Mouse (Mus musculus): ENCODE measurements around the gene Dcaf1. TPM values are rescaled to one million over a fixed set of nuclear protein-coding genes. Genes with fewer than 3 reads are reported as not detected.

The Dcaf1 gene
- total RNA-seq (2021), result 10 to 100 TPM; 20.6 to 22.6 TPM
- long read RNA-seq, experiment 1, partial matches to known transcripts, result 5 of 18 reads
- long read RNA-seq, experiment 1, other reads (novel, unspliced or antisense), result 13 of 18 reads
- long read RNA-seq, experiment 2, partial matches to known transcripts, result 4 of 25 reads
- long read RNA-seq, experiment 2, other reads (novel, unspliced or antisense), result 21 of 25 reads

DNA sequence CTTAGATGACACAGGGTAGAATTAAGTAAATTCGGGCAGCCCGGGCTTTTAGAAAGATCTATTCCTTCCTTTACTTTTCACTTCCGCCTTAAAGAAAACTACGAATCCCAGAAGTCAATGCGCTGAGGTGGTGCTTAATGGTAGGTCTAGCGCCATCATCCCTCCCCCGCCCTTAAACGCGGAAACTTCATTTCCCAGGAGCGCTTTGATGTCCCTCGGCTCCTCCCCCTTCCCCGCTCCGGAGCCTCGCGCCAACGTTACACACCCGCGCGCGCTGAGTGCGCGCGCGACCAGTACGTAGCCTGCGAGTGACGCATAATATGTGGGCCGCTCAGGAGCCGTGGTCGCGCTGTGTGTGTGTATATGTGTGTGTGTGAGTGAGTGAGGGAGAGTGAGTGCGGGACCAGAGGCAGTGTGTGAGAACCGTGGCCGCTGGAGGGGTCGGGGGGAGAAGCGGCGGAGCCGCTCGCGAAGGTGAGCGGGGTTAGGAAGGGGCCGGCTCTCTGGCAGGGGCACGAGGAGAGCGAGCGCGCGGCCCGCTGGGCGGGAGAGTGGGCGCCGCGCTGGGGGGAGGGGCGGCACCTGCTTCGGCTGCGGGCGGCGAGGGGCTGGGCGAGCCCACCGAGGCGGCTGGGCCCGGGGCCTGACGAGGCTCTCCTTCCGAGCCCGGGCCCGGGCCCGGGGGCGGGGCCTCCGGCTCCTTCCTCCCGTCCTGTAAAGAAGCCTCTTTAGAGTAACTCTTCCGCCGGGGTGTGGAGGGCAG is at the start of gene Dcaf1:
Gene Dcaf1 (plus strand): TSS at position 257 of the 763 bp plus-strand sequence.
- peak; percentile 96 for DNase-seq (ENCODE audit: low spot score)

DNA sequence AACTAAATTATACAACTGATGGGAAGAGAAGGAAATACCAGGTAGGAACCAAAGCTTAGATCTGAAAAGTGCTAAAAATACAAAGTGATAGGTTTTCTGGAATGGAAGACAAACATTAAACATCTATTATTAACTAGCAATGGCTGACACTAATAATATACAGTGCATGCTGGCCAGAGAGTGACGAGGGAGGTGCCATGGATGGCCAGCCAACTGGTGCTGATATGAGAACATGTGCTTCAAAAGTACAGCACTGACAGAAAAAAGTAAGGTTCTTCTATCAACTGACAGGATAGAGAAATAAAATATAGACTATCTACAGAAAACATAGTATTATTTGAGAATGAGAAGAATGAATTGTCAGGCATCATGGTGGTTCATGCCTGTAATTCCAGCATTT is 45.6 kb upstream of the Dcaf1 start:
- DNase-seq (ENCODE audit: low spot score), result no peak

DNA sequence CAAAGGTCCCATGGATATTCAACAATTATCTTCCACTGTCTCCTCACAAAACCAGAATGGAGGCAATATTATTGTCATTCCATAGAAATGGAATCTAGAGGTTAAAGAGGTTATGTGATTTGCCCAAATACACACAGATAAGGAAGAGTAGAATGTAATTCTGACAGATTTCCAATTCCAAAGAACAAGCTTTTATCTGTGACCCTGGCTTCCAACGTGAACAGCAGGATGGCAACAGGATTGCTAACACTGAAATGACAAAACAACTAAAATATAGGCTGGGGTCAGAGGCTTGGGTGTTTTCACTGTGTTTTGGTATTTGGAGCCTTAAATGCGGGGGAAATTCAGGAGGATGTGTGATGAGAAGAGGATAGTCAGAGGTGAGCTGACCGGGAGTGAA is 44.3 kb upstream of the Dcaf1 start:
- no peak for DNase-seq (ENCODE audit: low spot score)

GRCm38 (mm10) chr9:106778319-106778718 is 43.4 kb upstream of the Dcaf1 start:
- DNase-seq (ENCODE audit: low spot score), result no peak

DNA sequence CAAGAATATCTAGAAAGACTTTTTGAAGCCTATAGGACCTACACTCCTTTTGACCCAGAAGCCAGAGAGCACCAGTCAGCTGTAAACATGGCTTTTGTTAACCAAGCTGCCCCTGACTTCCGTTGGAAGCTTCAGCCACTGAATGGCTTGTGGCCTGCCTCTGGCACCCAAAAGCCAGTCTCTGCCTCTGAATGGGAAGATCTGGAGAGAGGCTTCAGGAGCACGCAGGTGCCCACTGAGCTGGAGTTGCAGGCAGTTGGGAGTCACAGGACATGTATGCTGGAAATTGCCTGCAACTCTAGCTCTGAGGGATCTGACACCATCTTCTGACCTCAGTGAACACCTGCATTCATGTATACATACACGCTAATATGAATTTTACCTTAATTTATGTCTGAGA is 41.6 kb upstream of the Dcaf1 start:
- no peak for DNase-seq (ENCODE audit: low spot score)

DNA sequence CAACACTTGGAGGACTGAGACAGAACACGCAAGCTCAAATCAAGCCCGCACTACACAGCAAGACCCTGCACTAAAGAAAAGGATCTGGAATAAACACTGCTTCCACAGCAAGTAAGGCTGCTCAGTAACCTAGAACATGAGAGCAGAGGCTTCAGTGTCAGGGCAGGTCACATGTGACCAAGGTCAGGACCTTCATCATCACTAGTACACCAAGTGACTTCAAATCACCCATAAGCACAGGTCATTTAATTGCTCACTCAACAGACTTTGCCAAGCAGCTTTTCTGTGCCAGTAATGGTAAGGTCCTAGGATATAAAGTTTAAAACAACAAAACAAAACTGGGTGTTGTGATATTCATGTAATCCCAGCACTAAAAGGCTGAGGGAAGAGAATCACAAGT is 38.1 kb upstream of the Dcaf1 start:
- no peak for DNase-seq (ENCODE audit: low spot score)

GRCm38 (mm10) chr9:106785206-106785605 is 36.5 kb upstream of the Dcaf1 start:
- no peak for DNase-seq (ENCODE audit: low spot score)

- DNase-seq (ENCODE audit: low spot score), result no peak
Observed at GRCm38 (mm10) chr9:106787979-106788811, 33.5 kb upstream of the Dcaf1 start.

DNA sequence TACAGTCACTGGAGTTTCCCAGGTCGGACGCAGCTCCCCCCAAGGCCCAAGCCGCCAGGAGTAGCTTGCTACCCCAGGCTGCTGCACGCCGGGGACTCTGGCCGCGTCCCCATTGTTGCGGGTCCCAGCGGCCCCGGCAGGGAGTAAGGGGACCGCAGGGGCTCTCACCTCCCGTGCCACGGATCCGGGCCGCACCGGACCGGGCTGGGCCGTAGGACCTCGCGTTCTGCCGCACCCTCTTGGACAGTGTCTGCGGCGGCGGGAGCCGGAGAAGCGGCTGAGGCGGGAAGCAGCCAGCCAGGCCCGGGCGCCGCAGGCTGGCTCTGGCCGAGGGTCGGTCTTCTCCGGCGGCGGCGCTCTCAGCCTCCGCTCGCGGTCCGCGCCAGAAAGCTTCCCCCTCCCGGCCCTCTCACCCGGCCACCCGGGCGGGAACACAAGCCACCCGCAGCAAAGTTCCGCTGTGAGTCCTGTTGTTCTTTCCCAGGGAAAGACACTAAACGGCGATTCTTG is 32.8 kb upstream of the Dcaf1 start, which contains the start of gene Rad54l2:
Gene Rad54l2 (minus strand): TSS at position 383 of the 510 bp plus-strand sequence.
- DNase-seq (ENCODE audit: low spot score), result peak; percentile 87

GRCm38 (mm10) chr9:106789363-106789762 is 32.3 kb upstream of the Dcaf1 start:
- no peak for DNase-seq (ENCODE audit: low spot score)

- no peak for DNase-seq (ENCODE audit: low spot score)
Observed at GRCm38 (mm10) chr9:106790831-106791230, 30.8 kb upstream of the Dcaf1 start.

DNA sequence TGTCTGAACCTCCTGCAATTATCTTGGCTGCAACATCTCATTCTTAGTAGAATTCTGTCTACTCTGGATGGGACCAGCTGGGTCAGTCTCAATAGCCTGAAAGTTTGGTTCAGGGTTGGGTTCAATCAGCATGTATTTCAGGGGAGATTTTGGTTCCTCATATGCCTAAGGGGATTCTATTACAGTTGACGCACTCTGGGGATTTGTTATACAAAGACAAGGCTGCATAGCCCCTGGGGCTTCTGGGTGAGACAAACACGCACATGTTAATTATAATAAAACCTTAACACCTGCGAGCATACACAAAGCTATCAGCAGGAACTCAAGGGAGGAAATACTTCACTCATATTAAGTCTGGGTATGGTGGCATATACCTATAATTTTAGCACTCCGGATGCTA is 15.2 kb upstream of the Dcaf1 start:
- no peak for DNase-seq (ENCODE audit: low spot score)

- DNase-seq (ENCODE audit: low spot score), result no peak
Observed at GRCm38 (mm10) chr9:106818191-106818590, 3.5 kb upstream of the Dcaf1 start.

DNA sequence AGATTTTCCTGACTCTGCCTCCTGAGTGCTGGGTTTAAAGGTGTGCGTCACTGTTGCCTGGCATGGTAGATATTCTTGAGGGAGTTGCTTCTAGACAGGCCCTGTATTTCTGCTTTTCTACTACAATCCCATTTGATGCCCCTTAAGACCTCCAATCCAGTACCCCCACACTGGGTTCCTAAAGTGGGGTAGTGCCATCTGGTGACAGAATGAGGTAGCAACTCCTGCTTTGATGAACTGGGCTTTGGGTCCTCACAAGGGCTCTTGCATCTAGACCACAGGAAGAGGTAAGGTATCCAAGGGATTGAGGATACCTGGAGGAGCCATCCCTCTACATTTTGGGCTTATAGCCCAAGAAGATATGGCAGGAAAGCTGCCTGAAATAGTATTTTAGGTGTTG is 2.5 kb upstream of the Dcaf1 start:
- no peak for DNase-seq (ENCODE audit: low spot score)

GRCm38 (mm10) chr9:106821050-106821617 is 540 bp upstream of the Dcaf1 start:
- DNase-seq (ENCODE audit: low spot score), result no peak

GRCm38 (mm10) chr9:106822381-106823104 is 869 bp downstream of the Dcaf1 start:
- DNase-seq (ENCODE audit: low spot score), result peak; percentile 67

DNA sequence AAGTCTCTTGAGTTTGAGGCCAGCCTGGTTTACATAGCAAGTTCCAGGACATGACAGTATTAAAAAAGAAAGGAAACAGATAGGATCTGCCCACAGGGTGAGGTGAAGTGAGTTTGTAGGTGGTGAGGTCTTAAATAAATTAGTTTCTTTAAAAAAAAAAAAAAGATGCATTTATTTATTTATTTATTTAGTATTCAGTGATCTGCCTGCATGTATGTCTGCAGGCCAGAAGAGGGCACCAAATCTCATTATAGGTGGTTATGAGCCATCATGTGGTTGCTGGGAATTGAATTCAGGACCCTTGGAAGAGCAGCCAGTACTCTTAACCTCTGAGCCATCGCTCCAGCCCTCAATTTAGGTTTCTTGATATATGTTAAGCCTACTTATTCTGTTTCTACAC is 18.9 kb downstream of the Dcaf1 start:
- no peak for DNase-seq (ENCODE audit: low spot score)

GRCm38 (mm10) chr9:106842800-106843199 is 21.1 kb downstream of the Dcaf1 start:
- no peak for DNase-seq (ENCODE audit: low spot score)

GRCm38 (mm10) chr9:106856664-106857063 is 35.0 kb downstream of the Dcaf1 start:
- no peak for DNase-seq (ENCODE audit: low spot score)

DNA sequence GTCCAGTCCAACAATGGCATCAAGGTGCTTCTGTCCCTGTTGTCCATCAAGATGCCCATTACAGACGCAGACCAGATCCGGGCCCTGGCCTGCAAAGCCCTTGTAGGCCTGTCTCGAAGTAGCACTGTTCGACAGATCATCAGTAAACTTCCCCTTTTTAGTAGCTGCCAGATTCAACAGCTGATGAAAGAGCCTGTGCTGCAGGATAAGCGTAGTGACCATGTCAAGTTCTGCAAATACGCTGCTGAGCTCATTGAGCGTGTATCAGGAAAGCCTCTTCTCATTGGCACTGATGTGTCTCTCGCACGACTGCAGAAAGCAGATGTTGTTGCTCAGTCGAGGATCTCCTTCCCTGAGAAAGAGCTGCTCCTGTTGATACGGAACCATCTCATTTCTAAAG is 36.4 kb downstream of the Dcaf1 start:
- DNase-seq (ENCODE audit: low spot score), result no peak

DNA sequence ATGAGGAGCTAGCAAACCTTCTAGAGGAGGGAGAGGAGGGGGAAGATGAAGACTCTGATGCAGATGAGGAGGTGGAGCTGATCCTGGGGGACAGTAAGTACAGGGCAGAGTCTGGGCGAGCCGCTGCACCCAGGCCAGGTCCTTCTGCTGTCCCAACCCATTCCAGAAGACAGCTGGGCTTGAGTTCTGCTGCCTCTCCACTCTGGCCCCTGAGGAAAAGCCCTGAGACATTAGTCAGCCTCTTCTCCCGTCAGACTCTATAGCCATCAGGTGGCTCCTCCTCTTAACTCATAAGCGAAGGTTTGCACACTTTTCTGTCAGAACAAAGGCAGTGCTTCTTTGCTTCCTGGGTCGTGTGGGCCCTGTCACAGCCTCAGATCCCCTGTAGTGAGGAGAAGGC is 52.5 kb downstream of the Dcaf1 start:
- DNase-seq (ENCODE audit: low spot score), result no peak
